Mouse (Mus musculus): ENCODE results near the gene Cers4. TPM values are rescaled to one million over a fixed set of nuclear protein-coding genes. Genes with fewer than 3 reads are reported as not detected.

Gene Cers4
- 13.3 TPM for polyA plus RNA-seq (2014; fragmentation: Illumina TruSeq; extraction: RNeasy Lipid Tissue Mini Kit (QIAGEN cat#74804); ENCODE audit: low replicate concordance)

DNA sequence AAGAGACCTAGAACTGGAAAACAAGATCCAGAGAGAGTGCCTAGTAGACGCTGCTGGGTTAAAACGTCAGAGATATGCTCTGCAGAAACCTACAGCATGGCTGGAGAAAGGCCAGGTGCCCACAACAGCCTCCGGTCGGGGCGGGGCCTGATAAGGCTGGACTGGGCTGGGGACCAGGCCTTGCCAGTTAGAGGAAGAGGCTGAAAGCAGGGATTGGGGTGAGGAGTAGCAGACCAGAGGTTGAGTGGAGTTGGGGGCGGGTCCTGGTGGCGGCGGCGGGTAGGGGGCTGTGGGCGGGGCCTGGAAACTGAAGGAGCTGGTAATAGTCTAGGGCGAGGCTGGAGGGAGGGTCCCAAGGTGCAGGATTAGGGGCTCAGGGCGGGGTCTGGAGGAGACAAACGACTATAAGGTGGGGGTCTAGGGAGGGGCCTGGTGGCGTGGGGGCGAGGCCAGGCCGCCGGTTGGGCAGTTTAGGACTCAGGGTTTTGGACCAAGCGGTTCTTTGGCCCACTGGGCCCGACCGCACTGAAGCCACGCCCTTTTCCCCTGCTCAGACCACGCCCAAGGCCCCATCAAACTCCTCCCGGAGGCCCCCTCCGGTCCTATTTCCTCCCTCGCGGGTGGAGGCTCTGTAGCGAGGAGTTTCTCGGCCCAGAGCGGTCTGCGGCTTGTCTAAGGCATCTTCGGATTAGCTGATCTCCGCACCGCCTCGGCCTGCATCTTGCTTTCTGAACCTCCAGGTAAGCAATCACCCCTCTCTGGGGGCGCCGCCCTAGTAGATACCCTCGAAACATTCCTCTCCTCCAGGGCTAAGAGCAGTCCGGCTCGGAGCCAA lies at the start of gene Cers4:
Gene Cers4 (plus strand): TSS at position 176 of the 835 bp plus-strand sequence.

Other genes starting within 250 kb of the Cers4 start
- 3.4 TPM for gene Tgfbr3l, start 244.8 kb upstream of the Cers4 start, polyA plus RNA-seq (2014; fragmentation: Illumina TruSeq; extraction: RNeasy Lipid Tissue Mini Kit (QIAGEN cat#74804); ENCODE audit: low replicate concordance)
- gene Snapc2, start 239.9 kb upstream of the Cers4 start, polyA plus RNA-seq (2014; fragmentation: Illumina TruSeq; extraction: RNeasy Lipid Tissue Mini Kit (QIAGEN cat#74804); ENCODE audit: low replicate concordance) = 0.48 TPM
- 0.59 TPM for gene Ctxn1, start 233.8 kb upstream of the Cers4 start, polyA plus RNA-seq (2014; fragmentation: Illumina TruSeq; extraction: RNeasy Lipid Tissue Mini Kit (QIAGEN cat#74804); ENCODE audit: low replicate concordance)
- 135 TPM for gene Timm44, start 217.1 kb upstream of the Cers4 start, polyA plus RNA-seq (2014; fragmentation: Illumina TruSeq; extraction: RNeasy Lipid Tissue Mini Kit (QIAGEN cat#74804); ENCODE audit: low replicate concordance)
- 1,490 TPM for gene Ccl25, start 167.8 kb upstream of the Cers4 start, polyA plus RNA-seq (2014; fragmentation: Illumina TruSeq; extraction: RNeasy Lipid Tissue Mini Kit (QIAGEN cat#74804); ENCODE audit: low replicate concordance)
- gene Elavl1, start 167.6 kb upstream of the Cers4 start, polyA plus RNA-seq (2014; fragmentation: Illumina TruSeq; extraction: RNeasy Lipid Tissue Mini Kit (QIAGEN cat#74804); ENCODE audit: low replicate concordance) = 46.3 TPM
- 63.4 TPM for gene Zfp958, start 120.1 kb downstream of the Cers4 start, polyA plus RNA-seq (2014; fragmentation: Illumina TruSeq; extraction: RNeasy Lipid Tissue Mini Kit (QIAGEN cat#74804); ENCODE audit: low replicate concordance)